In genomic region chr12:73670739-73671138, GRCm38 (mm10) we compare ENCODE assay signal across 13 mouse cellular contexts.
DNase-seq lines count a peak whose midpoint lies in the region; ATAC-seq and TF ChIP-seq lines count a peak whose summit lies in the region.
"Had no signal": no experiment of that assay in that cellular context is flagged by ENCODE, and none has a peak within 500 bp of the region (broad histone marks: within the 10 kb centered on the region; RNA-seq: fewer than 3 reads in every experiment).

No protein-coding gene starts in this region.

- H3K27ac ChIP-seq in layer of hippocampus, adult 2 months: peak overlapping the region; percentile 43; the same call in 1 of the 2 replicates
- H3K27ac ChIP-seq in macrophage: peak overlapping the region; percentile 84
- H3K27ac ChIP-seq in hindbrain, postnatal 0 days: no peak overlapping the region
- H3K27ac ChIP-seq: limb, embryonic 15.5 days had no signal

- no peaks in the 10 kb centered on the region for H3K27me3 ChIP-seq in hindbrain, postnatal 0 days (ENCODE audit: insufficient read depth, low read length)
- H3K27me3 ChIP-seq: limb, embryonic 15.5 days had no signal

- H3K4me1 ChIP-seq in hindbrain, postnatal 0 days (ENCODE audit: insufficient read depth, low read length): peaks cover 8% of the 10 kb centered on the region

- peaks cover 99% of the 10 kb centered on the region for H3K79me2 ChIP-seq in macrophage (ENCODE audit: inconsistent target)

- 90% methylated on average over 6 of the region's 6 CpGs for WGBS in macrophage (ENCODE audit: missing documents)
- whole genome bisulfite sequencing in hindbrain, postnatal 0 days: 73% methylated on average over 6 of the region's 6 CpGs

- H3K4me3 ChIP-seq in layer of hippocampus, adult 2 months: no peak overlapping the region
- no peak overlapping the region for H3K4me3 ChIP-seq in macrophage (ENCODE audit: inconsistent target)
- no peak overlapping the region for H3K4me3 ChIP-seq in hindbrain, postnatal 0 days (ENCODE audit: low read length)
- H3K4me3 ChIP-seq: limb, embryonic 15.5 days had no signal

- H3K4me2 ChIP-seq in hindbrain, postnatal 0 days (ENCODE audit: low read depth, low read length): no peak overlapping the region
- H3K4me2 ChIP-seq: limb, embryonic 15.5 days had no signal

- peak; percentile 25 for ATAC-seq in CD4-positive, CD25-positive, alpha-beta regulatory T cell, adult 4 months
- ATAC-seq in hindbrain, postnatal 0 days: no peak

- DNase-seq in heart, adult 11 months: peak; percentile 93
- no peak for DNase-seq in heart, postnatal 4 days
- no peak for DNase-seq in layer of hippocampus, adult 2 months (ENCODE audit: low spot score in 2 of 2)
- DNase-seq in layer of hippocampus, adult 18-20 months (ENCODE audit: low spot score in 2 of 2): no peak
- DNase-seq in hindbrain, postnatal 0 days (ENCODE audit: low spot score): no peak
- DNase-seq in spleen, postnatal 36 days (ENCODE audit: low spot score in 2 of 2): no peak
- DNase-seq: B cell, adult 2 months; cerebellum, postnatal 14 days; kidney, postnatal 10 days; retina, postnatal 1 day had no signal

- no peaks in the 10 kb centered on the region for H3K9me3 ChIP-seq in hindbrain, postnatal 0 days (ENCODE audit: low read length)
- H3K9me3 ChIP-seq: limb, embryonic 15.5 days had no signal

- TF ChIP-seq CTCF in layer of hippocampus, adult 2 months (conservative IDR thresholded peaks at IDR 0.05): no peak
- TF ChIP-seq CTCF in hindbrain, postnatal 0 days (IDR thresholded peaks at IDR 0.05; ENCODE audit: low read depth): no peak

- H3K36me3 ChIP-seq in macrophage (ENCODE audit: inconsistent target): no peaks in the 10 kb centered on the region
- H3K36me3 ChIP-seq in hindbrain, postnatal 0 days (ENCODE audit: insufficient read depth, low read length): no peaks in the 10 kb centered on the region
- H3K36me3 ChIP-seq: limb, embryonic 15.5 days had no signal

- H3K9ac ChIP-seq in hindbrain, postnatal 0 days (replicated peaks; ENCODE audit: low read length): no peak overlapping the region
- H3K9ac ChIP-seq: limb, embryonic 15.5 days had no signal
